Mouse (Mus musculus) limb, embryonic 14.5 days (tissue): ENCODE results near the gene Zfp652. TPM values are rescaled to one million over a fixed set of nuclear protein-coding genes. Genes with fewer than 3 reads are reported as not detected.
A peak's percentile ranks its signal among the peaks of the same experiment; 100 is the strongest.

Experiments used
- ATAC-seq: fragments of 200-750 bp; cut with Nextera tagmentation; 2 replicates; pipeline ENCODE4 v1.8.0; 2017; ENCODE audit warnings: low read depth, moderate number of reproducible peaks, moderate TSS enrichment; ENCODE audit not compliant: low FRiP score
- DNase-seq: peaks from one replicate; pipeline ENCODE4 v3.0.0-alpha.2; 2015; ENCODE audit warnings: low spot score
- H3K27ac ChIP-seq: fragments of 300-500 bp; sonication (generic); replicated peaks from 2 replicates; pipeline ENCODE4 v1.5.1; 2014; ENCODE audit warnings: low read depth, mild to moderate bottlenecking, low read length, moderate library complexity, mixed read lengths
- H3K27me3 ChIP-seq: fragments of 300-500 bp; sonication (generic); 2 replicates; pipeline ENCODE4 v1.6.1; 2014; ENCODE audit warnings: low read length, mixed read lengths; ENCODE audit not compliant: control insufficient read depth, insufficient read depth
- H3K36me3 ChIP-seq: fragments of 300-500 bp; sonication (generic); 2 replicates; pipeline ENCODE4 v1.6.1; 2014; ENCODE audit warnings: mild to moderate bottlenecking, low read length, moderate library complexity, mixed read lengths; ENCODE audit not compliant: control insufficient read depth, insufficient read depth
- H3K4me1 ChIP-seq: fragments of 300-500 bp; sonication (generic); 2 replicates; pipeline ENCODE4 v1.6.1; 2014; ENCODE audit warnings: antibody characterized with exemption, low read length, mixed read lengths; ENCODE audit not compliant: control insufficient read depth, insufficient read depth
- H3K4me2 ChIP-seq: fragments of 300-500 bp; sonication (generic); replicated peaks from 2 replicates; pipeline ENCODE4 v1.6.1; 2014; ENCODE audit warnings: low read depth, mild to moderate bottlenecking, low read length, moderate library complexity; ENCODE audit not compliant: severe bottlenecking
- H3K4me3 ChIP-seq: fragments of 300-500 bp; sonication (generic); replicated peaks from 2 replicates; pipeline ENCODE4 v1.5.1; 2014; ENCODE audit warnings: low read length
- H3K9ac ChIP-seq: fragments of 300-500 bp; sonication (generic); 2 replicates; pipeline ENCODE4 v1.6.1; 2014; ENCODE audit warnings: mild to moderate bottlenecking, low read depth, low read length, moderate library complexity; ENCODE audit not compliant: severe bottlenecking
- H3K9me3 ChIP-seq: fragments of 300-500 bp; sonication (generic); 2 replicates; pipeline ENCODE4 v1.6.1; 2016; ENCODE audit warnings: low read length; ENCODE audit not compliant: control insufficient read depth
- POLR2A ChIP-seq: fragments of 200-500 bp; IDR thresholded peaks from 2 replicates; pipeline ENCODE4 v1.8.0; 2012; ENCODE audit warnings: inconsistent platforms, mild to moderate bottlenecking, moderate library complexity, borderline replicate concordance; ENCODE audit not compliant: insufficient read depth, insufficient read length; ENCODE audit errors: extremely low read depth
- WGBS: fragments of 180-500 bp; shearing (Covaris S2); extraction: QIAGEN DNeasy Blood & Tissue Kit; methylation state at CpG from one replicate; pipeline ENCODE4 v1.1.7; 2014; 5-methylcytosine and 5-hydroxymethylcytosine counted together
- polyA plus RNA-seq, 2 experiments: library from polyadenylated mRNA; depleted of rRNA in 1 of 2; stranded (reverse) in 1 of 2; unstranded in 1 of 2; fragments of >200 nt; fragmentation: Nextera tagmentation in 1 of 2; extraction: Ambion mirVana in 1 of 2; gene quantifications; 2 replicates each; pipeline versions ENCODE4 v1.2.1 to v1.2.3; 2012 to 2014

Zfp652 gene
- polyA plus RNA-seq, 2 experiments, result 13.8 to 25.3 TPM

- TF ChIP-seq POLR2A, result no peak
- Histone ChIP-seq H3K4me1 (peaks cover 19% of the 10 kb centered on the region), H3K27me3 (no peaks in the 10 kb centered on the region), H3K36me3 (peaks cover 73% of the 10 kb centered on the region), H3K27ac (no peak overlapping the region), H3K4me2 (no peak overlapping the region), H3K4me3 (no peak overlapping the region), H3K9me3 (no peaks in the 10 kb centered on the region), H3K9ac (no peak overlapping the region)
- peak; percentile 69 for ATAC-seq
- DNase-seq, result peak; percentile 78
- 5% methylated on average over 6 of the region's 6 CpGs for WGBS
Measured at GRCm38 (mm10) chr11:95676307-95676706, 36.2 kb upstream of the Zfp652 start.

- no peak for TF ChIP-seq POLR2A
- Histone ChIP-seq H3K4me1 (peaks cover 29% of the 10 kb centered on the region), H3K4me3 (no peak overlapping the region), H3K27me3 (no peaks in the 10 kb centered on the region), H3K36me3 (peaks cover 67% of the 10 kb centered on the region), H3K27ac (0 out of 2 replicates have a peak overlapping the region, but pooled peaks have one; percentile 7), H3K9me3 (no peaks in the 10 kb centered on the region), H3K4me2 (no peak overlapping the region), H3K9ac (no peak overlapping the region)
- WGBS, result 55% methylated on average over 14 of the region's 14 CpGs
- ATAC-seq (peak; percentile 49; the same call in 1 of the 2 replicates), DNase-seq (peak; percentile 40)
Measured at GRCm38 (mm10) chr11:95677925-95678701, 34.4 kb upstream of the Zfp652 start.

- H3K9me3 ChIP-seq, result no peaks in the 10 kb centered on the region
- TF ChIP-seq POLR2A, result no peak
- H3K36me3 ChIP-seq, result peaks cover 43% of the 10 kb centered on the region
- H3K4me2 ChIP-seq, result no peak overlapping the region
- peaks cover 17% of the 10 kb centered on the region for H3K4me1 ChIP-seq
- ATAC-seq (no peak), DNase-seq (no peak)
- H3K9ac ChIP-seq, result no peak overlapping the region
- H3K27me3 ChIP-seq, result no peaks in the 10 kb centered on the region
- WGBS, result 27% methylated on average over 9 of the region's 9 CpGs
- H3K4me3 ChIP-seq, result no peak overlapping the region
- H3K27ac ChIP-seq, result 0 out of 2 replicates have a peak overlapping the region, but pooled peaks have one; percentile 43
Measured at GRCm38 (mm10) chr11:95681995-95682601, 30.4 kb upstream of the Zfp652 start.

- no peaks in the 10 kb centered on the region for H3K9me3 ChIP-seq
- no peak for TF ChIP-seq POLR2A
Measured at GRCm38 (mm10) chr11:95682946-95683345, 29.5 kb upstream of the Zfp652 start.

GRCm38 (mm10) chr11:95686031-95686430 is 26.4 kb upstream of the Zfp652 start:
- H3K4me2 ChIP-seq, result no peak overlapping the region
- 3% methylated on average over 4 of the region's 4 CpGs for WGBS
- no peaks in the 10 kb centered on the region for H3K27me3 ChIP-seq
- H3K4me3 ChIP-seq, result no peak overlapping the region
- H3K36me3 ChIP-seq, result 0 out of 2 replicates have a peak, but pooled peaks cover 10% of the 10 kb centered on the region
- H3K9ac ChIP-seq, result no peak overlapping the region
- peaks cover 13% of the 10 kb centered on the region for H3K4me1 ChIP-seq
- ATAC-seq (peak; percentile 48; the same call in 1 of the 2 replicates), DNase-seq (peak; percentile 78)
- no peak overlapping the region for H3K27ac ChIP-seq
- no peak for TF ChIP-seq POLR2A
- no peaks in the 10 kb centered on the region for H3K9me3 ChIP-seq

More at GRCm38 (mm10) chr11:95682946-95683345, 29.5 kb upstream of the Zfp652 start:
- ATAC-seq (no peak), DNase-seq (no peak)
- Histone ChIP-seq H3K9ac (no peak overlapping the region), H3K4me2 (no peak overlapping the region), H3K27me3 (no peaks in the 10 kb centered on the region), H3K4me1 (peaks cover 15% of the 10 kb centered on the region), H3K27ac (no peak overlapping the region), H3K36me3 (peaks cover 34% of the 10 kb centered on the region), H3K4me3 (no peak overlapping the region)
- WGBS, result 87% methylated on average over 3 of the region's 3 CpGs
